ENCODE assay signal across 11 mouse cellular contexts in genomic region chr6:30053116-30053515, GRCm38 (mm10). TPM values are rescaled to one million over a fixed set of nuclear protein-coding genes. Genes with fewer than 3 reads are reported as not detected.
DNase-seq lines count a peak whose midpoint lies in the region; ATAC-seq and TF ChIP-seq lines count a peak whose summit lies in the region.
"Had no signal": no experiment of that assay in that cellular context is flagged by ENCODE, and none has a peak within 500 bp of the region (broad histone marks: within the 10 kb centered on the region; RNA-seq: fewer than 3 reads in every experiment).

No protein-coding gene starts in this region.

- no peak overlapping the region for H3K4me3 ChIP-seq in limb, embryonic 15.5 days
- no peak overlapping the region for H3K4me3 ChIP-seq in limb, embryonic 10.5 days
- H3K4me3 ChIP-seq in MEL (ENCODE audit: control insufficient read depth in 1 of 2, insufficient read depth in 1 of 2, low read depth in 2 of 2, low read length in 2 of 2): no peak overlapping the region
- no peak overlapping the region for H3K4me3 ChIP-seq in macrophage (ENCODE audit: inconsistent target)
- H3K4me3 ChIP-seq: heart, embryonic 10.5 days had no signal

- WGBS in limb, embryonic 15.5 days: 81% methylated on average over 1 of the region's 1 CpGs
- WGBS in limb, embryonic 10.5 days: 94% methylated on average over 1 of the region's 1 CpGs
- whole genome bisulfite sequencing in macrophage (ENCODE audit: missing documents): 22% methylated on average over 1 of the region's 1 CpGs

- no peak for TF ChIP-seq RAD21 in MEL (IDR thresholded peaks at IDR 0.05; ENCODE audit: low read depth, low read length)

- H3K4me1 ChIP-seq in limb, embryonic 15.5 days: peaks cover 12% of the 10 kb centered on the region; the same call in 1 of the 2 replicates
- peaks cover 14% of the 10 kb centered on the region for H3K4me1 ChIP-seq in limb, embryonic 10.5 days
- H3K4me1 ChIP-seq in MEL (ENCODE audit: control insufficient read depth in 1 of 2, insufficient read depth in 2 of 2, low read length in 2 of 2): peaks cover 6 to 18% of the 10 kb centered on the region in 2 experiments; a peak in 3 of 4 replicates

- no peaks in the 10 kb centered on the region for H3K9me3 ChIP-seq in limb, embryonic 15.5 days
- H3K9me3 ChIP-seq in limb, embryonic 10.5 days (replicated peaks): no peaks in the 10 kb centered on the region
- no peaks in the 10 kb centered on the region for H3K9me3 ChIP-seq in MEL (replicated peaks; ENCODE audit: insufficient read depth, low read length)
- H3K9me3 ChIP-seq: heart, embryonic 10.5 days had no signal

- no peak for ATAC-seq in limb, embryonic 15.5 days (ENCODE audit: insufficient number of reproducible peaks, low FRiP score, low TSS enrichment, low read depth)

- H3K4me2 ChIP-seq in limb, embryonic 15.5 days: no peak overlapping the region

- no peak for TF ChIP-seq POLR2A in MEL (IDR thresholded peaks at IDR 0.05; ENCODE audit: control insufficient read depth in 1 of 2, insufficient read depth in 1 of 2, low read depth in 1 of 2, low read length in 2 of 2, poor library complexity in 1 of 2)

- no peak for TF ChIP-seq EP300 in MEL (IDR thresholded peaks at IDR 0.05; ENCODE audit: low read depth in 1 of 2, low read length in 2 of 2)

- no peaks in the 10 kb centered on the region; the same call in 1 of the 2 replicates for H3K36me3 ChIP-seq in limb, embryonic 15.5 days
- H3K36me3 ChIP-seq in limb, embryonic 10.5 days: peaks cover 42% of the 10 kb centered on the region
- peaks cover 2 to 35% of the 10 kb centered on the region in 2 experiments for H3K36me3 ChIP-seq in MEL (ENCODE audit: control insufficient read depth in 1 of 2, insufficient read depth in 2 of 2, low read length in 2 of 2)
- H3K36me3 ChIP-seq in macrophage (ENCODE audit: inconsistent target): no peaks in the 10 kb centered on the region

- no peak for DNase-seq in limb, embryonic 10.5 days (ENCODE audit: low spot score)
- DNase-seq in CD4-positive helper T cell, adult 2 months (ENCODE audit: low read depth, low spot score): peak; percentile 52
- peak; percentile 68 for DNase-seq in MEL (ENCODE audit: low read depth, low spot score)
- DNase-seq in urinary bladder, postnatal 14 days (ENCODE audit: low spot score): no peak
- DNase-seq in MN1 (ENCODE audit: low spot score): no peak
- DNase-seq: adrenal gland, postnatal 10 days; cerebellum, adult 2 months; right cerebral cortex, postnatal 14 days had no signal

- H3K27ac ChIP-seq in limb, embryonic 15.5 days: peak overlapping the region; percentile 43; the same call in 1 of the 2 replicates
- no peak overlapping the region for H3K27ac ChIP-seq in limb, embryonic 10.5 days
- H3K27ac ChIP-seq in MEL (ENCODE audit: control insufficient read depth, low read depth, low read length): no peak overlapping the region
- H3K27ac ChIP-seq in macrophage: peak overlapping the region; percentile 52
- H3K27ac ChIP-seq: heart, embryonic 10.5 days had no signal

- peaks cover 79% of the 10 kb centered on the region for H3K79me2 ChIP-seq in MEL (ENCODE audit: control insufficient read depth, insufficient read depth, low read length, poor library complexity)
- peaks cover 96% of the 10 kb centered on the region for H3K79me2 ChIP-seq in macrophage (ENCODE audit: inconsistent target)

- no peak for TF ChIP-seq CTCF in MEL (IDR thresholded peaks at IDR 0.05 in 2 of 3, conservative IDR thresholded peaks at IDR 0.05 in 1 of 3; ENCODE audit: control insufficient read depth in 1 of 3, insufficient read depth in 1 of 3, low read depth in 2 of 3, low read length in 3 of 3, poor library complexity in 1 of 3, severe bottlenecking in 1 of 3)

- H3K9ac ChIP-seq in limb, embryonic 15.5 days: no peak overlapping the region
- H3K9ac ChIP-seq in MEL (ENCODE audit: control insufficient read depth, low read depth, low read length, poor library complexity, severe bottlenecking): no peak overlapping the region

- no peaks in the 10 kb centered on the region for H3K27me3 ChIP-seq in limb, embryonic 15.5 days
- H3K27me3 ChIP-seq in limb, embryonic 10.5 days (ENCODE audit: low read depth, poor library complexity, severe bottlenecking): no peaks in the 10 kb centered on the region
- H3K27me3 ChIP-seq in MEL (ENCODE audit: control insufficient read depth in 1 of 2, insufficient read depth in 2 of 2, low read length in 2 of 2): no peaks in the 10 kb centered on the region

TF ChIP-seq in MEL, 35 proteins besides CTCF, POLR2A, EP300 and RAD21:
- no peak for TF ChIP-seq TCF12 (IDR thresholded peaks at IDR 0.05; ENCODE audit: low read depth, low read length)

RNA-seq across cellular contexts. Expression of gene Nrf1, which starts 5.3 kb away (rescaled TPM):
- 47.6 and 51.3 TPM in 2 replicates for polyA plus RNA-seq in limb, embryonic 15.5 days (2015; fragmentation: Nextera tagmentation; extraction: Ambion mirVana)
- polyA plus RNA-seq in limb, embryonic 10.5 days (2016; fragmentation: Nextera tagmentation; extraction: Ambion mirVana): 99.2 and 99.6 TPM in 2 replicates
- total RNA-seq in MEL (2012; rRNA removed): 60.4 and 65.2 TPM in 2 replicates
- polyA plus RNA-seq in MEL (2012; ENCODE audit: insufficient read depth in 1 of 2, insufficient read length in 2 of 2, low read depth in 1 of 2, low replicate concordance in 2 of 2, missing spikeins in 1 of 2): 10 to 100 TPM; 56.5 to 93.7 TPM
- total RNA-seq in macrophage (2018; cell fraction: chromatin; rRNA removed): 100 to 1,000 TPM in 1 of 26 experiments, 10 to 100 TPM in 25; 40.9 to 109 (median 69.1) TPM
- total RNA-seq in macrophage (2018; cell fraction: cytosol; rRNA removed): 10 to 100 TPM; 11.8 to 19.9 (median 15.1) TPM
- total RNA-seq in macrophage (2018; cell fraction: nucleus; rRNA removed): 100 to 1,000 TPM in 1 of 26 experiments, 10 to 100 TPM in 25; 23.2 to 102 (median 40.2) TPM
- polyA plus RNA-seq in macrophage (2018): 11.2 to 14.6 TPM (median 12.4 TPM) in 3 replicates

Comparison
In these comparisons a context has a peak if more than half of its experiments do, and no peak if none do; other contexts are left out.
1. H3K27ac ChIP-seq: peak in limb, embryonic 15.5 days (single experiment) and macrophage (single experiment); none in limb, embryonic 10.5 days (single experiment) and MEL (single experiment).
2. DNase-seq: peak in CD4-positive helper T cell, adult 2 months (single experiment) and MEL (single experiment); none in limb, embryonic 10.5 days (single experiment), urinary bladder, postnatal 14 days (single experiment) and MN1 (single experiment).